Mouse (Mus musculus) myocyte (in vitro differentiated cells): ENCODE measurements around the gene Apln. TPM values are rescaled to one million over a fixed set of nuclear protein-coding genes. Genes with fewer than 3 reads are reported as not detected.

Experiments used
- H3K27me3 ChIP-seq: one replicate; pipeline ENCODE4 v1.6.1; 2011; ENCODE audit not compliant: control insufficient read depth, insufficient read depth, insufficient read length
- H3K36me3 ChIP-seq: one replicate; pipeline ENCODE4 v1.6.1; 2011; ENCODE audit not compliant: control insufficient read depth, insufficient read depth
- H3K4me2 ChIP-seq: one replicate; pipeline ENCODE4 v1.6.1; 2011; ENCODE audit warnings: low read depth, control low read depth
- H3K4me3 ChIP-seq: one replicate; pipeline ENCODE4 v1.5.1; 2011; ENCODE audit warnings: mild to moderate bottlenecking, control low read depth, moderate library complexity
- H3K79me2 ChIP-seq: one replicate; pipeline ENCODE4 v1.6.1; 2011; ENCODE audit not compliant: control insufficient read depth, insufficient read depth
- H3ac ChIP-seq: one replicate; pipeline ENCODE4 v1.6.1; 2011; ENCODE audit not compliant: control insufficient read depth, insufficient read length
- CEBPB ChIP-seq: IDR thresholded peaks from 2 replicates; pipeline ENCODE4 v1.6.1; 2011; ENCODE audit warnings: mild to moderate bottlenecking, moderate library complexity; ENCODE audit not compliant: poor library complexity, insufficient read depth, severe bottlenecking
- E2F4 ChIP-seq: IDR thresholded peaks from one replicate; pipeline ENCODE4 v1.6.1; 2011; ENCODE audit warnings: mild to moderate bottlenecking, control low read depth, moderate library complexity; ENCODE audit not compliant: insufficient read depth
- MAX ChIP-seq: IDR thresholded peaks from one replicate; pipeline ENCODE4 v1.6.1; 2011; ENCODE audit warnings: low read depth, mild to moderate bottlenecking, control low read depth
- MYOD1 ChIP-seq, 3 experiments: IDR thresholded peaks; one replicate each; pipeline ENCODE4 v1.6.1; 2011; ENCODE audit warnings: control low read depth in 2 of 3, low read depth in 2 of 3, mild to moderate bottlenecking in 2 of 3, moderate library complexity in 1 of 3; ENCODE audit not compliant: insufficient read length in 2 of 3, control insufficient read depth in 1 of 3
- MYOG ChIP-seq, 3 experiments: IDR thresholded peaks; one replicate each; pipeline ENCODE4 v1.6.1; 2011; ENCODE audit warnings: control low read depth in 2 of 3, low read depth in 2 of 3, mild to moderate bottlenecking in 2 of 3; ENCODE audit not compliant: insufficient read length in 2 of 3, control insufficient read depth in 1 of 3, insufficient read depth in 1 of 3
- POLR2A ChIP-seq: IDR thresholded peaks from one replicate; pipeline ENCODE4 v1.6.1; 2011; ENCODE audit warnings: low read depth, mild to moderate bottlenecking, control low read depth, moderate library complexity; ENCODE audit not compliant: insufficient read length
- POLR2AphosphoS2 ChIP-seq: IDR thresholded peaks from one replicate; pipeline ENCODE4 v1.6.1; 2011; ENCODE audit warnings: low read depth, control low read depth; ENCODE audit not compliant: insufficient read length
- REST ChIP-seq: IDR thresholded peaks from one replicate; pipeline ENCODE4 v1.6.1; 2011; ENCODE audit warnings: mild to moderate bottlenecking, control low read depth, moderate library complexity; ENCODE audit not compliant: insufficient read depth, insufficient read length
- SRF ChIP-seq: IDR thresholded peaks from one replicate; pipeline ENCODE4 v1.6.1; 2011; ENCODE audit warnings: low read depth; ENCODE audit not compliant: control insufficient read depth, insufficient read length
- TCF12 ChIP-seq: IDR thresholded peaks from one replicate; pipeline ENCODE4 v1.6.1; 2011; ENCODE audit warnings: mild to moderate bottlenecking, control low read depth; ENCODE audit not compliant: poor library complexity, insufficient read depth, severe bottlenecking
- TCF3 ChIP-seq: IDR thresholded peaks from one replicate; pipeline ENCODE4 v1.6.1; 2011; ENCODE audit warnings: low read depth, control low read depth; ENCODE audit not compliant: insufficient read length
- USF1 ChIP-seq: IDR thresholded peaks from one replicate; pipeline ENCODE4 v1.6.1; 2011; ENCODE audit warnings: low read depth, mild to moderate bottlenecking, control low read depth, moderate library complexity
- polyA plus RNA-seq: library from polyadenylated mRNA; unstranded; fragments of >200 nt; fragmentation: generic; extraction: Trizol; gene quantifications from one replicate; pipeline ENCODE4 v1.2.1, GENCODE M21; 2012; ENCODE audit warnings: missing spikeins

The Apln gene
- polyA plus RNA-seq, 1 experiment, result 2.4 TPM

GRCm38 (mm10) chrX:48019359-48019758 is 15.3 kb downstream of the Apln start:
- H3K4me3 ChIP-seq, result no peak overlapping the region
- no peaks in the 10 kb centered on the region for H3K79me2 ChIP-seq
- no peaks in the 10 kb centered on the region for H3K36me3 ChIP-seq
- no peaks in the 10 kb centered on the region for H3K27me3 ChIP-seq
- no peak for TF ChIP-seq REST
- no peak for TF ChIP-seq POLR2AphosphoS2
- no peak for TF ChIP-seq SRF
- no peak for TF ChIP-seq POLR2A
- no peak for TF ChIP-seq TCF3
- no peak for TF ChIP-seq MYOD1 (IDR thresholded peaks at IDR 0.05; ENCODE audit: control insufficient read depth in 1 of 3, insufficient read length in 2 of 3, low read depth in 2 of 3)
- TF ChIP-seq MAX, result no peak
- TF ChIP-seq USF1, result no peak
- TF ChIP-seq TCF12, result no peak
- no peak overlapping the region for H3ac ChIP-seq
- H3K4me2 ChIP-seq, result no peak overlapping the region

- Histone ChIP-seq H3K27me3 (no peaks in the 10 kb centered on the region), H3ac (no peak overlapping the region), H3K4me2 (no peak overlapping the region), H3K36me3 (no peaks in the 10 kb centered on the region), H3K4me3 (no peak overlapping the region), H3K79me2 (no peaks in the 10 kb centered on the region)
- no peak for TF ChIP-seq REST
- TF ChIP-seq MYOG (IDR thresholded peaks at IDR 0.05; ENCODE audit: control insufficient read depth in 1 of 3, insufficient read depth in 1 of 3, insufficient read length in 2 of 3, low read depth in 2 of 3), result no peak
- no peak for TF ChIP-seq MAX
- TF ChIP-seq POLR2AphosphoS2, result no peak
- TF ChIP-seq SRF, result no peak
Observed at GRCm38 (mm10) chrX:48016906-48017601, 17.6 kb downstream of the Apln start.

- no peaks in the 10 kb centered on the region for H3K27me3 ChIP-seq
- no peaks in the 10 kb centered on the region for H3K79me2 ChIP-seq
- TF ChIP-seq E2F4 (no peak), MYOG (IDR thresholded peaks at IDR 0.05; ENCODE audit: control insufficient read depth in 1 of 3, insufficient read depth in 1 of 3, insufficient read length in 2 of 3, low read depth in 2 of 3) (no peak)
- H3K36me3 ChIP-seq, result no peaks in the 10 kb centered on the region
- no peak overlapping the region for H3ac ChIP-seq
- no peak overlapping the region for H3K4me2 ChIP-seq
- no peak overlapping the region for H3K4me3 ChIP-seq
Observed at GRCm38 (mm10) chrX:48011656-48012055, 23.0 kb downstream of the Apln start.

GRCm38 (mm10) chrX:48006062-48006461 is 28.6 kb downstream of the Apln start:
- no peaks in the 10 kb centered on the region for H3K27me3 ChIP-seq
- H3K4me3 ChIP-seq, result no peak overlapping the region
- TF ChIP-seq TCF12, result no peak
- H3K4me2 ChIP-seq, result no peak overlapping the region
- H3ac ChIP-seq, result no peak overlapping the region
- no peaks in the 10 kb centered on the region for H3K36me3 ChIP-seq
- H3K79me2 ChIP-seq, result no peaks in the 10 kb centered on the region

- no peaks in the 10 kb centered on the region for H3K36me3 ChIP-seq
Observed at GRCm38 (mm10) chrX:48004786-48005185, 29.9 kb downstream of the Apln start.

GRCm38 (mm10) chrX:48001151-48001550 is 33.5 kb downstream of the Apln start:
- no peak for TF ChIP-seq E2F4
- no peak for TF ChIP-seq MYOG (IDR thresholded peaks at IDR 0.05; ENCODE audit: control insufficient read depth in 1 of 3, insufficient read depth in 1 of 3, insufficient read length in 2 of 3, low read depth in 2 of 3)
- TF ChIP-seq POLR2A, result no peak
- no peak for TF ChIP-seq SRF
- no peak for TF ChIP-seq POLR2AphosphoS2
- no peak for TF ChIP-seq MYOD1 (IDR thresholded peaks at IDR 0.05; ENCODE audit: control insufficient read depth in 1 of 3, insufficient read length in 2 of 3, low read depth in 2 of 3)
- no peak for TF ChIP-seq REST
- TF ChIP-seq CEBPB, result no peak
- TF ChIP-seq MAX, result no peak
- Histone ChIP-seq H3K27me3 (no peaks in the 10 kb centered on the region), H3ac (no peak overlapping the region)

More at GRCm38 (mm10) chrX:48004786-48005185, 29.9 kb downstream of the Apln start:
- Histone ChIP-seq H3ac (no peak overlapping the region), H3K4me3 (no peak overlapping the region), H3K4me2 (no peak overlapping the region), H3K27me3 (no peaks in the 10 kb centered on the region), H3K79me2 (no peaks in the 10 kb centered on the region)
- no peak for TF ChIP-seq TCF12
- TF ChIP-seq MYOG (IDR thresholded peaks at IDR 0.05; ENCODE audit: control insufficient read depth in 1 of 3, insufficient read depth in 1 of 3, insufficient read length in 2 of 3, low read depth in 2 of 3), result no peak
- no peak for TF ChIP-seq TCF3

More at GRCm38 (mm10) chrX:48001151-48001550, 33.5 kb downstream of the Apln start:
- Histone ChIP-seq H3K4me2 (no peak overlapping the region), H3K36me3 (no peaks in the 10 kb centered on the region), H3K4me3 (no peak overlapping the region), H3K79me2 (no peaks in the 10 kb centered on the region)
